Comparison of ENCODE assay signal across 21 mouse cellular contexts in genomic region chr8:51809466-51809865, GRCm38 (mm10).
"Had no signal": no experiment of that assay in that cellular context is flagged by ENCODE, and none has a peak within 500 bp of the region (broad histone marks: within the 10 kb centered on the region; RNA-seq: fewer than 3 reads in every experiment).

No protein-coding gene starts in this region.

- H3K27me3 ChIP-seq: limb, embryonic 12.5 days; limb, embryonic 15.5 days; neural tube, embryonic 12.5 days; neural tube, embryonic 15.5 days had no signal

- H3K9ac ChIP-seq: limb, embryonic 12.5 days; limb, embryonic 15.5 days; liver, embryonic 14.5 days; liver, postnatal 0 days; neural tube, embryonic 12.5 days; neural tube, embryonic 15.5 days had no signal

- DNase-seq: kidney, adult 9 months; kidney, postnatal 14 days; kidney, postnatal 4 days; left cerebral cortex, postnatal 4 days; liver, postnatal 0 days; lung, postnatal 14 days; lung, postnatal 4 days; right cerebral cortex, adult 18-20 months; right cerebral cortex, postnatal 14 days; right cerebral cortex, postnatal 4 days; thymus, adult 2 months; thymus, postnatal 14 days; thymus, postnatal 4 days had no signal

- H3K4me3 ChIP-seq: limb, embryonic 12.5 days; limb, embryonic 15.5 days; neural tube, embryonic 12.5 days; neural tube, embryonic 15.5 days had no signal

- H3K27ac ChIP-seq: limb, embryonic 12.5 days; limb, embryonic 15.5 days; liver, embryonic 14.5 days; neural tube, embryonic 12.5 days; neural tube, embryonic 15.5 days; stomach, postnatal 0 days had no signal

- H3K9me3 ChIP-seq: limb, embryonic 12.5 days; limb, embryonic 15.5 days; neural tube, embryonic 12.5 days; neural tube, embryonic 15.5 days had no signal

- ATAC-seq: liver, postnatal 0 days had no signal

- H3K4me1 ChIP-seq: limb, embryonic 12.5 days; limb, embryonic 15.5 days; neural tube, embryonic 12.5 days; neural tube, embryonic 15.5 days had no signal

- H3K36me3 ChIP-seq: limb, embryonic 12.5 days; limb, embryonic 15.5 days; neural tube, embryonic 12.5 days; neural tube, embryonic 15.5 days had no signal

- H3K4me2 ChIP-seq: limb, embryonic 12.5 days; limb, embryonic 15.5 days; liver, embryonic 11.5 days; midbrain, embryonic 11.5 days; neural tube, embryonic 12.5 days; neural tube, embryonic 15.5 days had no signal
